Mouse (Mus musculus) forebrain, embryonic 11.5 days (tissue): ENCODE measurements around the gene Urgcp. TPM values are rescaled to one million over a fixed set of nuclear protein-coding genes. Genes with fewer than 3 reads are reported as not detected.

ENCODE experiments used
- ATAC-seq: fragments of 200-750 bp; cut with Nextera tagmentation; replicated peaks from 2 replicates; pipeline ENCODE4 v1.8.0; 2017; ENCODE audit warnings: moderate TSS enrichment; ENCODE audit not compliant: low FRiP score
- DNase-seq: peaks from one replicate; pipeline ENCODE4 v3.0.0-alpha.2; 2017; ENCODE audit warnings: low spot score
- H3K27ac ChIP-seq: fragments of 300-500 bp; sonication (generic); 2 replicates; pipeline ENCODE4 v1.5.1; 2014; ENCODE audit warnings: low read depth, low read length
- H3K27me3 ChIP-seq: fragments of 300-500 bp; sonication (generic); 2 replicates; pipeline ENCODE4 v1.6.1; 2014; ENCODE audit warnings: mild to moderate bottlenecking, low read length, mixed read lengths; ENCODE audit not compliant: control insufficient read depth, insufficient read depth
- H3K36me3 ChIP-seq: fragments of 300-500 bp; sonication (generic); 2 replicates; pipeline ENCODE4 v1.6.1; 2014; ENCODE audit warnings: mild to moderate bottlenecking, low read length, moderate library complexity, mixed read lengths; ENCODE audit not compliant: control insufficient read depth, insufficient read depth
- H3K4me1 ChIP-seq: fragments of 300-500 bp; sonication (generic); replicated peaks from 2 replicates; pipeline ENCODE4 v1.6.1; 2014; ENCODE audit warnings: low read length, mixed read lengths; ENCODE audit not compliant: control insufficient read depth, insufficient read depth
- H3K4me2 ChIP-seq: fragments of 300-500 bp; sonication (generic); 2 replicates; pipeline ENCODE4 v1.6.1; 2014; ENCODE audit warnings: low read depth, mild to moderate bottlenecking, low read length, moderate library complexity, mixed read lengths; ENCODE audit not compliant: severe bottlenecking
- H3K4me3 ChIP-seq: fragments of 300-500 bp; sonication (generic); 2 replicates; pipeline ENCODE4 v1.5.1; 2014; ENCODE audit warnings: low read depth, low read length
- H3K9ac ChIP-seq: fragments of 300-500 bp; sonication (generic); 2 replicates; pipeline ENCODE4 v1.6.1; 2014; ENCODE audit warnings: low read length
- H3K9me3 ChIP-seq: fragments of 300-500 bp; sonication (generic); 2 replicates; pipeline ENCODE4 v1.6.1; 2016; ENCODE audit warnings: low read length, mixed read lengths; ENCODE audit not compliant: control insufficient read depth
- WGBS: fragments of 180-500 bp; shearing (Covaris S2); extraction: QIAGEN DNeasy Blood & Tissue Kit; methylation state at CpG from one replicate; pipeline ENCODE4 v1.1.7; 2014; 5-methylcytosine and 5-hydroxymethylcytosine counted together
- polyA plus RNA-seq: library from polyadenylated mRNA; unstranded; fragments of >200 nt; fragmentation: Nextera tagmentation; extraction: Ambion mirVana; gene quantifications from 2 replicates; pipeline ENCODE4 v1.2.1, GENCODE M21; 2014

Urgcp gene
- polyA plus RNA-seq, 1 experiment from 2014 or later: 20.1 TPM

DNA sequence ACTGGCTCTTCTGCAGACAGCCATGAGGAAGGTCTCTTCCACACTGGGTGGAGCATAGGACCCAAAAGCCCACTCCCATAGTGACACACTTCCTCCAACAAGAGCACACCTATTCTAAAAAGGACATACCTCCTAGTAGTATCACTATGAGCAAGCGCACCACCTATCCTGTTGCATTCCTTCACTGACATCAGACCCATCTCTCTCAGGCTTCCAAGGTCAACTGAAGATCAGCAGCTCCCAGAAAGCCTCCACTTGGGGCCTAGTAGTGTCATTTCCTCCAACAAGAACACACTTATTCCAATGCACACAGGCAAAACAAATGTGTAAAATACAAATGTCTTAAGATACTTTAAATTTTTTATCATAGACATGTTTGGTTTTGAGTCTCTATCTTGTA is 60.4 kb downstream of the Urgcp start:
- no peak for ATAC-seq

GRCm38 (mm10) chr11:5701300-5701699 is 60.9 kb downstream of the Urgcp start:
- H3K4me3 ChIP-seq: no peak overlapping the region
- no peaks in the 10 kb centered on the region for H3K27me3 ChIP-seq
- no peak overlapping the region for H3K9ac ChIP-seq
- 83% methylated on average over 2 of the region's 2 CpGs for WGBS
- H3K4me2 ChIP-seq: no peak overlapping the region
- H3K4me1 ChIP-seq: peaks cover 3% of the 10 kb centered on the region; the same call in 1 of the 2 replicates
- DNase-seq: no peak
- ATAC-seq: no peak
- H3K27ac ChIP-seq: no peak overlapping the region
- peaks cover 5% of the 10 kb centered on the region; the same call in 1 of the 2 replicates for H3K36me3 ChIP-seq
- H3K9me3 ChIP-seq: no peaks in the 10 kb centered on the region

More for the DNA sequence above, 60.4 kb downstream of the Urgcp start:
- Histone ChIP-seq H3K4me3 (no peak overlapping the region), H3K9ac (no peak overlapping the region), H3K36me3 (peaks cover 5% of the 10 kb centered on the region; the same call in 1 of the 2 replicates), H3K4me2 (no peak overlapping the region), H3K27me3 (no peaks in the 10 kb centered on the region), H3K9me3 (no peaks in the 10 kb centered on the region), H3K27ac (no peak overlapping the region), H3K4me1 (peaks cover 3% of the 10 kb centered on the region; the same call in 1 of the 2 replicates)
- WGBS: 86% methylated on average over 1 of the region's 1 CpGs
- DNase-seq: no peak

DNA sequence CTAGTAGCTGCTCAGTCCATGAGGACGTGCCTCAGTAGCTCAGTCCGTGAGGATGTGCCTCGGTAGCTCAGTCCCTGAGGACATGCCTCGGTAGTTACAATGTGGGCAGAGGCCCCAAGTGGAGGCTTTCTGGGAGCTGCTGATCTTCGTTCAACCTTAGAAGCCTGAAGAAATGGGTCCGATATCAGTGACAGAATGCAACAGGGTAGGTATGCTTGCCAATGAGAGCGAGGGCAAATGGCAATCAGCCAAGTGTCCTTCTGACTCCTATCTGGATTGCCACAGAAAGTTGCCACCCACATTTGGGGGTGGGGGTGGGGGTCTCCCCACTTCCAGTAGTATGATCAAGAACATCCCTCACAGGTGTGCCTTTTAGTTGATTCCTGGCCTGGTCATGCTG is 61.4 kb downstream of the Urgcp start:
- no peak overlapping the region for H3K9ac ChIP-seq
- no peaks in the 10 kb centered on the region for H3K27me3 ChIP-seq
- no peak overlapping the region for H3K4me2 ChIP-seq
- DNase-seq (no peak), ATAC-seq (no peak)
- H3K4me3 ChIP-seq: no peak overlapping the region
- H3K4me1 ChIP-seq: peaks cover under 1% of the 10 kb centered on the region; the same call in 1 of the 2 replicates
- WGBS: 94% methylated on average over 7 of the region's 7 CpGs
- H3K36me3 ChIP-seq: peaks cover 5% of the 10 kb centered on the region; the same call in 1 of the 2 replicates
- H3K27ac ChIP-seq: no peak overlapping the region
- H3K9me3 ChIP-seq: no peaks in the 10 kb centered on the region

- no peaks in the 10 kb centered on the region for H3K4me1 ChIP-seq
- no peak overlapping the region for H3K27ac ChIP-seq
- ATAC-seq (no peak), DNase-seq (no peak)
- no peaks in the 10 kb centered on the region for H3K27me3 ChIP-seq
- H3K4me3 ChIP-seq: no peak overlapping the region
- no peak overlapping the region for H3K9ac ChIP-seq
- H3K9me3 ChIP-seq: no peaks in the 10 kb centered on the region; the same call in 1 of the 2 replicates
- WGBS: 38% methylated on average over 7 of the region's 7 CpGs
- H3K4me2 ChIP-seq: no peak overlapping the region
- H3K36me3 ChIP-seq: no peaks in the 10 kb centered on the region
Measured at GRCm38 (mm10) chr11:5691775-5692174, 70.4 kb downstream of the Urgcp start.

GRCm38 (mm10) chr11:5684283-5684682 is 77.9 kb downstream of the Urgcp start:
- H3K4me2 ChIP-seq: no peak overlapping the region
- H3K9me3 ChIP-seq: no peaks in the 10 kb centered on the region
- no peak for DNase-seq
- no peak overlapping the region for H3K9ac ChIP-seq
- no peak overlapping the region for H3K27ac ChIP-seq
- 37% methylated on average over 7 of the region's 7 CpGs for WGBS
- no peaks in the 10 kb centered on the region for H3K36me3 ChIP-seq
- no peaks in the 10 kb centered on the region for H3K4me1 ChIP-seq
- H3K27me3 ChIP-seq: no peaks in the 10 kb centered on the region
- ATAC-seq: no peak
- no peak overlapping the region for H3K4me3 ChIP-seq

DNA sequence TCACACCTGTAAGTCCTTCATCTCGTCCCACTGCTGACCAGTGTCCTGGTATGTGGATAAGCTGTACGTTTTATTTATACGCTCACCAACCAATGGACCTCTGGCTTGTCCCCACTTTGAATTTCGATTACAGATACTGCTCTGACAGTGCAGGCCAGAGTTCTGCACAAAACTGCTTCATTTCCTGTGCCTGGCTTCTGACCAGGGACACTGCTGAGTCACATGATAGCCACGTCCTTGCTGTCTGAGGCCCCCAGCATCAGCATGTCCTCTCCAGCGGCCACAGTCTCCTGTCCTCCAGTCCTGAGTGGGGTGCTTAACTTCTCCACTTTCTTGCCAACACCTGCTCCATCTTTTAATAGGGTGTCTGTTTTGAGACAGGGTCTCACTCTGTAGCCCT is 79.6 kb downstream of the Urgcp start:
- DNase-seq (no peak), ATAC-seq (no peak)
- Histone ChIP-seq H3K9me3 (no peaks in the 10 kb centered on the region), H3K27me3 (no peaks in the 10 kb centered on the region), H3K4me1 (no peaks in the 10 kb centered on the region), H3K4me2 (no peak overlapping the region), H3K27ac (no peak overlapping the region), H3K4me3 (no peak overlapping the region), H3K9ac (no peak overlapping the region), H3K36me3 (no peaks in the 10 kb centered on the region)
- 75% methylated on average over 6 of the region's 6 CpGs for WGBS

Other genes starting within 250 kb of the Urgcp start
- 117 and 119 TPM in 2 replicates for gene Xbp1, start 241.7 kb downstream of the Urgcp start, polyA plus RNA-seq
- 27.9 and 29.9 TPM in 2 replicates for gene Ccdc117, start 220.2 kb downstream of the Urgcp start, polyA plus RNA-seq
- not detected in 2 replicates for gene Ankrd36, start 192.7 kb downstream of the Urgcp start, polyA plus RNA-seq
- gene Mrps24, start 46.7 kb downstream of the Urgcp start, polyA plus RNA-seq: 166 TPM in 2 replicates
- gene Dbnl, start 26.1 kb upstream of the Urgcp start, polyA plus RNA-seq: 152 and 157 TPM in 2 replicates
- 5.3 and 6.5 TPM in 2 replicates for gene Pgam2, start 41.4 kb upstream of the Urgcp start, polyA plus RNA-seq
- gene Polm, start 75.6 kb upstream of the Urgcp start, polyA plus RNA-seq: 8.8 and 8.9 TPM in 2 replicates
- 20.4 and 24.9 TPM in 2 replicates for gene Aebp1, start 99.6 kb upstream of the Urgcp start, polyA plus RNA-seq
- gene Pold2, start 115.9 kb upstream of the Urgcp start, polyA plus RNA-seq: 130 TPM in 2 replicates
- 0.47 and 1.3 TPM in 2 replicates for gene Myl7, start 136.4 kb upstream of the Urgcp start, polyA plus RNA-seq
- gene Gck, start 187.7 kb upstream of the Urgcp start, polyA plus RNA-seq: 1.8 and 4.5 TPM in 2 replicates
- gene Ykt6, start 193.3 kb upstream of the Urgcp start, polyA plus RNA-seq: 25.5 and 27.2 TPM in 2 replicates